Mouse (Mus musculus) cortical plate, adult 2 months (tissue): ENCODE measurements at regions not wholly inside any gene's neighbourhood (a gene's known extent, or its start where the extent isn't known, plus 50 kb on each side); places are given as distances from the start of the nearest gene placed in this dataset.

Experiments
- CTCF ChIP-seq: fragments of 200-500 bp; IDR thresholded peaks from 2 replicates; pipeline ENCODE4 v1.5.1; 2011; ENCODE audit warnings: mild to moderate bottlenecking, control low read depth, low read length; ENCODE audit not compliant: insufficient read depth; ENCODE audit errors: extremely low read depth
- POLR2A ChIP-seq: fragments of 200-500 bp; IDR thresholded peaks from 2 replicates; pipeline ENCODE4 v1.6.1; 2011; ENCODE audit warnings: mild to moderate bottlenecking, low read length, control low read depth; ENCODE audit not compliant: insufficient read depth; ENCODE audit errors: extremely low read depth

GRCm38 (mm10) chr15:56853106-56853505 lies 624.3 kb downstream of the Slc22a22 start:
- TF ChIP-seq CTCF (no peak), POLR2A (no peak)
